Mouse (Mus musculus): Measurements from ENCODE around the gene Gm49388.
"Not testable (repeated sequence)": the region's sequence is repeated elsewhere in the genome, so short reads cannot be mapped to it uniquely, and the experiment has no call there.

Gene Gm49388

DNA sequence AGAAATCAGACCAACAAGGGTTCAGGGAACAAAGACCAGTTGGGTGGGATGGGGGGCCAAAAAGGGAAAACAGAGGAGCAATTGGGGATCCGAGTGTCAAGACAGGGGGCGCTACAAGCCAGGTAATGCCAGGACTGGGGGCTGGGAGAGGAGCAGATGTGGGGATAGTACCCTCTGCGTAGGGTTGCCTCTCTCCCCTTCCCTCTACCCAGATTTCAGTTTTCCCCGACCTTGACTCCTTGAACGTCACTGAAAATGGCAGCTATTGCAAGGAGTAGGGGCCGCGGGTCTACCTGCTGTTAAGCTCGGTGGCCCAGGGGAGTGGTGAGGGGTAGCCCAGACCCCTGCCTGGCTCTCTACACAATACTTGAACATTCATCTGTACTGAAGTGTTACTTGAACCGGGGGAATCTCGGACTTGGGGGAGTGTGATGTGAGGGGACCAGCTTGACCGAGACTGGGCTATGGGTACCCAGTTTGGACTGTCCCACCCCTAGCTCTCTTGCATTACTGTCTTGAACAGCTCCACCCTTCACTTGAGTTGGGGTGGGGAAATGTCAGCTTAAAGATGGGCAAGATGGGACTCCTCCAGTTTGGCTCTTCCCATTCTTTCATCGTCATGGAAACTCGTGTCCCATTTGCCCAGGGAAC is 16.9 kb upstream of the Gm49388 start:
- DNase-seq (ENCODE audit: low read depth) = peak; percentile 36

DNA sequence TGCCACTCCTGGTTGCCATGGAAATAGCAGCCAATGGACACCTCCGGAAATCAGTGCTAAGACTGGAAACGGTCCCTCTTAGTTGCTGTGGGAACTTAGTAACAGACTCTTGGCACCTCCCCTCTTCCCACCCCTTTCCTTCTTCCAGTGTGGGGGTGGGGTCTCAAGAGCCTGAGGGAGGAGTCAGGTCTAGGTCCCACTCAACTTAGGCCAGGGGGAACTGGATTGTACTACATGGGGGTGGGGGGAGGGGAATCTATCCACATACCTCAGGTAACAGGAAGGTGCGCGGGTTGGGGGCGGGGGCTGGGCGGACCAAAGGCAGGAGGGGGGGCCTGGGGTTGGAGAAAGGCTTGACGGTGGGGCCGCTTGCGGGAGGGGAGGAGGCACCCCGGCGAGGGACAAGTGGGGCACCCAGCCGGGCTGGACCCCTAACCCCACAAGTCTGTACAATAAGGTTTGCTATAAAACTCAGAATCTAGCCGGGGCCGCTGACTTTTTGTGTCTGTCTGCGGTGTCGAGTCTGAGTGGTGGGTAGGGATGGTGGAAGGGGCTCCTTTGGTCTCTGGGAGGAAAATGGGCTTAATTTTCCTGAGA is 16.3 kb upstream of the Gm49388 start:
- peak; percentile 84 for DNase-seq (ENCODE audit: low read depth)

DNA sequence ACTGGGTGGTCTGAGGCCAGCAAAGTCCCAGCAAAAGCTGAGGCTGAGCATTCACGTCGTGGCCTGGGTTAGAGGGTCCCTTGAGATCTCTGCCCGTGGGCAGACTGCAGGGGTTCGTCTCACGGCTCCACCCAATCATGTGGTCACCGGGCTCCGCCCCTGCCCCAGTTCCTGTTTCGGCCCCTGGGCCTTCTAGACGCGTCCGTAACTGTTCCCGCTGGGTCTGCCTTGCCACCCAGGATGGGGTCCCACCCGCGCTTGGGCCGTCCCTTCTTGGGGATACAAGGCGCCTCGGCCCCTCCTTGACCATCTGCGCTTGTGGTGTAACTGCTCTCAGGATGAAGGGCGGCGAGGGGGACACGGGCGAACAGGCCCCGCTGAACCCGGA is 15.8 kb upstream of the Gm49388 start, which contains the start of gene Orai3:
Gene Orai3, plus strand, starts transcription at position 165 of the 388 bp plus-strand sequence.
- peak; percentile 61 for DNase-seq (ENCODE audit: low read depth)

DNA sequence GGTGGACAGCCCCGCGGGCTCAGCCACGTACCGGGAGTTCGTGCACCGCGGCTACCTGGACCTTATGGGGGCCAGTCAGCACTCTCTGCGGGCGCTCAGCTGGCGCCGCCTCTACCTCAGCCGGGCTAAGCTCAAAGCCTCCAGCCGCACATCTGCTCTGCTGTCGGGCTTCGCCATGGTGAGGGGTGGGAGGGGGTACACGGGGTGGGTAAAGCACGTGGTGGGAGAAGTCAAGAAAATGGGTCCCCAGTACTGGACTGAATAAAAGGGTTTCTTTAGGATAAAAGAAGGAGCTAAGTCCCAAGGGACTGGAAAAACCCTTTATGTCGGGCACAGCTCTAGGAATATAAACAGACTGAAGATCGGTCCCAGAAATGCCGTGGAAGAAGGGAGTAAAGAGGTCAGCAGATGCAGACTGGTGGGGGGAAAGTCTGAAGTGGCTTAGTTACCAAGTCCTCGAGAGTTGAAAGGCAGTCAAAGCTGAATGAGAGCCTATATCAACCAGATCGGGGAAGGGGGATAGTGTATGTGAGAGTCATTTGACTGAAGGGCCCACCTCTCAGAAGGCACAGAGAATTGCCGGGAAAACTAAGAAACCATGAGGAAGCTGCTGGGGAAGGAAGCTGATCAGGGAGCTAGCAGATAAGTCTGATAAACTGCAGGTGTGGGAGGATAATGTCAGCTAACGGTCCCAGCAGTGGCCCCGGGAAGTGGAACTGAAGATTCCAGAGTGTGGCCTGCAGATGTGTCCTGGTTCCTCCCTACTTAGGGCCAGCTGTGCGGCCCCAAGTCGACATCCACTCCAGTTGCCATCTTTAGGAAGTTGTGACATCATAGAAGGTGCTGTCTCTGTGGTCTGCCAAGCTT is 15.1 kb upstream of the Gm49388 start:
- DNase-seq (ENCODE audit: low read depth) = peak; percentile 37

DNA sequence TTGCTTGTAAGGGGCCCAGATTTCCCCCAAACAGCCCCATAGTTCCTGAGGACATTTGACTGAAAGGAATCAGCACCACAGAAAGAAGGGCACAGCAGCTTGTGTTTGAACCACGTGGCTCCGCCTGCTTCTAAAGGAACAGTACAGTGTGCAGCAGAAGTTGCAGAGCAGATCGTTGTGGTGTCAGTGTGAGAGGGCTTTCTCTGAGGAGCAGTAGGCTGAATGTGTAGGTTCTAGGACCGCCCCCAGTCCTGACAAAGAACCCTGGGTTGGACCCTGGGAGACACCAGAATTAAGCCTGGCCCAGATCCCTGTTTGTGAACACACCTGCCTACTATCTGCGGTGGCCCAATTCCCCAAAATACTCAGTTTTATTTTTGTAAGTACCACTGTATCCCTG is 14.1 kb upstream of the Gm49388 start:
- no peak for DNase-seq (ENCODE audit: low read depth)

DNA sequence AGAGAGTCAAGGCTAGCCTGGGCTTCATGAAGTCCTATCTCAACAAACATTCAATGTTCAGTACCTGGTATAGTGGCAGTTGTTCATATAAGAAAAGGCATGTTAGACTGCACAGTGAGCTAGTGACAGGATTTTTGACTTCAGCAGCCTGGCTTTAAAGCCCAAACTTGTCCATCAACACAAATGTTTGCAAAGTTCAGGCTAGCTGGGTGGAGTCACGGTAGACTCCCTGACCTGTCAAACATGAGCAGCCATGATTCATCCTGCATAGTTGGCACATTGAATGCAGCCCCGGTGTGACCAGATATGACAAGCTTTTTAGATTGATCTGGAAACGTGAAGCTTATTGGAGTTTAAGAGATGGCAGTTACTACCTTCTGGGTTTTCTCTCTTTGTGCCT is 13.3 kb upstream of the Gm49388 start:
- DNase-seq (ENCODE audit: low read depth) = no peak

DNA sequence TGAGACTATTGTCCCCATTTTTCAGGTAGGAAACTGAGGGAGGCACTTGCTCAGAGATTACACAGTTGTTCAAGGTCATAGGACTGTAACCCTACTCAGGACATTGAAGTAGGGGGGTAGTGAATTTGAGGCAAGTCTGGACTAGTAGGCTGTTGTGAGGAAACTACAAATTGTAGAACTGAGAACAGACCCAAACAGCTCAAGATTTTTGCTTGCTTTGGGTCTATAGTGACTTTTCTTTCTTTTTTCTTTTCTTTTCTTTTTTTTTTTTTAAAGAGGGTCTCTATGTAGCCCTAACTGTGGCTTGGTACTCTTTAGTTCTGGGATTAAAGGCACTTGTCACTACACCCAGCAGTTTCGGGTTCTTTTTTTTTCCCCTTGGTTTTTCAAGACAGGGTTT is 12.9 kb upstream of the Gm49388 start:
- no peak for DNase-seq (ENCODE audit: low read depth)

DNA sequence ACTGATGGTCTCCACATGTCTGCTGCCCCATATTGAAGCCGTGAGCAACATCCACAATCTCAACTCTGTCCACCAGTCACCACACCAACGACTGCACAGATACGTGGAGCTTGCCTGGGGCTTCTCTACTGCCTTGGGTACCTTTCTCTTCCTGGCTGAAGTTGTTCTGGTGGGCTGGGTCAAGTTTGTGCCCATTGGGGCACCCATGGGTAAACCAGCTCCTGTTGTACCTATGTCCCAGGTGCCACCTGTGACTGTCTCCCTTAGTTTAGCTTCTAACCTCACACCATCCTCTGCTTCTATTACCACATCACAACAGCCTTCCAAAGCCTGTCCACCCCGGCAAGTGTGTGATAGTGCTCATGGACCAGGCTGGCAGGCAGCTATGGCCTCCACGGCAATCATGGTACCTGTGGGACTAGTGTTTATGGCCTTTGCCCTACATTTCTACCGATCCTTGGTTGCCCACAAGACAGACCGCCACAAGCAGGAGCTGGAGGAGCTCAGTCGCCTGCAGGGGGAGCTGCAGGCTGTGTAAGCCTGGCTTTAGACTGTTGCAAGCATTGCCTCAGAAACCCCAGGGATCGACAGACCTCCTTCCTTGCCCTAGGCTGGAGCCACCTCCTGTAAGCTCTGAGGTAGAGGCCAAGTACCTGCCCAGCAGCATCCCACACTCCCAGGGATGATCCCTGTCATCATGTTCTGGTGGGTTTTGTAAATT is 11.6 kb upstream of the Gm49388 start:
- DNase-seq (ENCODE audit: low read depth) = peak; percentile 90

DNA sequence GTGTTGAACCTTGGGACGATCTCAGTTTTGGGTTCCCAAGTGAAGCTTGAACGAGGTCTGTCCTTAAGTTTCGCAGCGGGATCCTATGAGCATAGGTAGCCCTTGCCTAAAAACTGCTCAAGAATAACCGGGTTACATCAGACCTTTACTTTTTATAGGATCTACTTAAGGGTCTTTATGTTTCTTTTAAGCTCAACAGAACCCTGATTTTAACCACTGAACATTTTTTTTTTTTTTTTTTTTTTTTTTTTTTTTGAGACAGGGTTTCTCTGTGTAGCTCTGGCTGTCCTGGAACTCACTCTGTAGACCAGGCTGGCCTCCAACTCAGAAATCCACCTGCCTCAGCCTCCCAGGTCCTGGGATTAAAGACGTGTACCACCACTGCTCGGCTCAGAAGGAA is 9.6 kb upstream of the Gm49388 start:
- DNase-seq (ENCODE audit: low read depth) = not testable (repeated sequence)

DNA sequence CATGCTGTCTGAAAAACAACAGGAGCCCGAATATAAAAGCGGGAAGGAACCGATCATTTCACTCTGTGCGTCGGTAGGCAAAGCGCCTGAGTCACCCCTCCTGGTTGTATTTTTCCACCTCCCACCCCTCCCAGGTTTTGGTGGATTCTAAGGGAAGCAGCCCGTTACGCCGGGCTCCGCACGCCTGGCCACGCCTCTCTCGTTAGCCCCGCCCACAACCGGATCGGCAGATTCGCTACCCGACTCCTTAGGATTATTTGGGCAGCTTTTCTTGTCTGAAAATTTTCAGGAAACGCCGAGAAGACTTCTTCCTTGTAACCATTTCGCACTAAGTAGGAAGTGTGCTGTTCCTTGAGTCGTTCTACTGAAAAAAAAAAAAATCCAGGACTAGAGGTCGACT is 9.0 kb upstream of the Gm49388 start, which contains the start of gene Setd1a:
Gene Setd1a, plus strand, starts transcription at position 245 of the 400 bp plus-strand sequence.
- DNase-seq (ENCODE audit: low read depth) = no peak

DNA sequence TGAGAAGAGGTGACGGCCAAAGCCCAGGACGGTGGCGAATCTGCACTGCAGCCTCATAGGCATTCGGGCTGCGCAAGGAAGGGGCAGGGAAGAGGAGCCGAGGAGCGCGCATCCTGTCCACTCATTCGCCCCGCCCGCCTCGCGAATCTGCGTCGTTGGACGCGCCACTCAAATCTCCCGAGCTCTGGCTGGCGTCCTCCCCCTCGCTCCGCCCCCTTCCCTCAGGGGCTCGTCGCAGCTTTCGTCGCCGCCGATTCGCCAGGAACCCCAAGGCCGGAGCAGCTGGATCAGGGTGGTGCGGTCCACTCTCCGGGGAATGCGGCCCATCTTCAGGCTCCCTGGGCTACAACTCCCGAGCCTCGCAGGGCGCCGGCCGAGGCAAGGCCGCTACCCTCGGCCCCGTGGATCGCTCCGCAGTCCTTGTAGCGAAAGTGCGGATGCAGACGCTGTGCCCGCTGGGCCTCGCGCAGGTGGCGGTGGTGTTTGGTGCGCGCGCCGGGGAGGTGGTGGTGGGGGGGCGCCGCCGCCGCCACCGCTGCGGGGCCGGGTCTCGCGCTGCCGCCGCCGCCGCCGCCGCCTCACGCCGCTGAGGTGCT is 8.4 kb upstream of the Gm49388 start:
- DNase-seq (ENCODE audit: low read depth) = peak; percentile 98

DNA sequence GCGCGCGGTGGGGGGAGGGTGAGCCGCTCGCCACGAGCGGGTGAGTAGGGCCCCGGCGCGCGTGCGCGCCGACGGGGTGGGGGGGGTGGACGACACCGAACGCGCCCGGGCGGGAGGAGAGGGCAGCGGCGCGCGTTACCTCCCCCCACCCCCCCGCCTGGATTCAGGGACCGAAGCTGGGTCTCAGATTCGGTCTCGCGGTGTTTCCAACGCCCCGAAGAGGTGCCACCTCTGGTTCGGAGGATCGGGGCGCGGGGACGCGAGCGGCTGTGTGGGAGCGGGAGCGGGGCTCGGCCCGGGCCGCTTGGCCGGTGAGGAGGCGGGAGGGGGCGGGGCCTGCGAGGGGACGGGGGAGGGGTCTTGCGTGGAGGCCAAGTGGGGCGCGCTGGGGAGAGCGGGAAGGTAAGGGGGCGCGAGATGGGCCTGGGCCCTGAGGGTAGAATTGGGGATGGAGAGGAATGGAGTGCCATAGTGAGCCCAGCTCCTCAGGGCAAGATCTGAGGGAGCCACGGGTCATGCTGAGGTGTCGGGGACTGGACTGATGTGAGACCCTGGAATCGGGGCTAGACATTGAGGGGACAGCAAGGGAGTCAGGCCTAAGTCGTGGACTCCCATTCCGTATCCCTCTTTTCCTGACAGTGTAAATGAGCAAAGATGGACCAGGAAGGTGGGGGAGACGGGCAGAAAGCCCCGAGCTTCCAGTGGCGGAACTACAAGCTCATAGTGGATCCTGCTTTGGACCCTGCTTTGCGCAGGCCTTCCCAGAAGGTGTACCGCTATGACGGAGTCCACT is 7.7 kb upstream of the Gm49388 start:
- DNase-seq (ENCODE audit: low read depth) = no peak

DNA sequence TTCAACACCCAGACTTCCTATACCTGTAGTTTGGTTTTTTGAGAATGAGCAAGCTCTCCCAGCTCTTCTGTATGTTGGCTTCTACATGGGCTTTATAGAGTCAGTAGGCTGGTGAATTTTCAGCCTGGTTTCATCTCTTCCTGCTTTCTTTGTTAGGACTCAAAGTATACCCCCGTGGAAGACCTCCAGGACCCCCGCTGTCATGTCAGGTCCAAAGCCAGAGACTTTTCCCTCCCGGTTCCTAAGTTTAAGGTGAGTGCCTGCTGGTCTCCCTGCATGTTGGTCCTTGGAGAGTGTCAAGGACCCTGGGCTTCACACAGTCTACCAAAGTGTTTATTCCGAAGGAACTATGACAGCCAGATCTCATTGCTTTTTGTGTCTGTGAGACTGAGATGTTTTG is 7.1 kb upstream of the Gm49388 start:
- DNase-seq (ENCODE audit: low read depth) = no peak

DNA sequence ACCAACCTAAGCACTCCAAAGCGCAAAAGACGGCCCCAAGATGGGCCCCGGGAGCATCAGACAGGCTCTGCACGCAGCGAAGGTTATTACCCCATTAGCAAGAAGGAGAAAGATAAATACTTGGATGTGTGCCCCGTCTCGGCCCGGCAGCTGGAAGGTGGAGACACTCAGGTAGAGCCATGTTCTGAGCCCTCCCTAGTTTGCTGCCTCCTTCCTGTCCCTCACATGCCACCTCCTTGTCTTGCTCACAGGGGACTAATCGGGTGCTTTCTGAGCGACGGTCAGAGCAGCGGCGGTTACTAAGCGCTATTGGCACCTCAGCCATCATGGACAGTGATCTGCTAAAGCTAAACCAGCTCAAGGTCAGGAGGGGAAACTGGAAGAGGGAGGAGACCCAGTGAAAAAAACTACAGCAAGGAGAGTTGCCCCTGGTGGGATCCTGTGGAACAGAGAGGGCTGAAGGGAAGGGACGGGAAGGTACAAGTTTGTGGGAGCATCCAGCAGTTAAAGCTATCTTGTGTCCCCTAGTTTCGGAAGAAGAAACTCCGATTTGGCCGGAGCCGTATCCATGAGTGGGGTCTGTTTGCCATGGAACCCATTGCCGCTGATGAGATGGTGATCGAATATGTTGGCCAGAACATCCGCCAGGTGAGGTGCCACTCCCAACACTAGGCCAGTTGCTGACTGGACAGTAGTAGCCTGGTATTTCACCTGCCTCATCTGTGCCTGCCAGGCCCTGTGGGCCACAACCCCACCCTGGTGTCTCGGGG is 11.9 kb downstream of the Gm49388 start:
- DNase-seq (ENCODE audit: low read depth) = no peak

DNA sequence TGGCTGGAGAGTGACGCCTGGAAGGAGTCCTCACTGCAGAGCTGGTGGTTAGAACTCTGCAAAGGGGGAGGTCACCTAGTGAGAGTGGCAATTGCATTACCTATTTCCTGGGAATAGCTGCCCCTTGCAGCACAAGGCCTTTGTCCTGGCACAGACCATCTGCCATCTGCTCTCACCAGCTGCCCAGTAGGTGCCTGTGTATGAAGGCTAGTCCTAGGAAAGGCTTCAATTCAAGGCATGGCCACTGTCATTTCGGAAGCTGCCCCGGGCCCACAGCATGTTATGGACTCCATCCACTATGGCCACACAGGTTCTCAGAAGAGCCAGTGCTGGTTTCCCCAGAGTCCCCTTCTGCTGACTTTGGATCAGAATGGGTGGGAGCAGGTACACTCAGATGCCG is 13.2 kb downstream of the Gm49388 start:
- DNase-seq (ENCODE audit: low read depth) = no peak

DNA sequence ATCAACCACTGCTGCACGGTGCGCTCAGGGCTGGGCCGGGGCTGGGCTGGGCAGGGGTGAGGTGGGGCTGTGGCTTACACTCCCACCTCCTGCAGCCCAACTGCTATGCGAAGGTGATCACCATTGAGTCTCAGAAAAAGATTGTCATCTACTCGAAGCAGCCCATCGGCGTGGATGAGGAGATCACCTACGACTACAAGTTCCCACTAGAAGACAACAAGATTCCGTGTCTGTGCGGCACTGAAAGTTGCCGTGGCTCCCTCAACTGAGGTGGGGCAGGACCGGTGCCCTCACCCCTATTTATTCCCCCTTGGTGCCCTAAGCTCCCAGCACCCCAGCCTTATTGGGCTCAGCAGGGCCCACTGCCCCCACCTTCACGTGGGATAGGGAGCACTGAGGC is 13.8 kb downstream of the Gm49388 start:
- DNase-seq (ENCODE audit: low read depth) = no peak

DNA sequence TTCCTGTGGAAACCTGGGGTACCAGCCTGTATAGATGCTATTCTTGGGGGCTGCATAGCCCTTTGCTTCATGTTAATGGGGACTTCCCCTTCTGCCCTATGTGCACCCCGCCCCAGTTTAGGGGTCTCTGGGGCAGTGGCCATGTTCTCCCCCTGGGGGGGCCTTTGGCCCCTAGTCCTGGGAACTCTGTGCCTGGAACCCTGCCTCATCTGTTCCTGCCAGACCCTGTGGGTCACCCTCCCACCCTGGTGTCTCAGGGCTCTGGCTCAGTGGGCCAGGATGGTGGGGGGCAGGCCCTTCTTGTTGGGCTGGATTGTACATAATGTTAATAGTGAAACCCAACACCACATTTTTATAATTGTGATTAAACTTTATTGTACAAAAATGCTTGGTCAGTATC is 14.3 kb downstream of the Gm49388 start:
- no peak for DNase-seq (ENCODE audit: low read depth)

DNA sequence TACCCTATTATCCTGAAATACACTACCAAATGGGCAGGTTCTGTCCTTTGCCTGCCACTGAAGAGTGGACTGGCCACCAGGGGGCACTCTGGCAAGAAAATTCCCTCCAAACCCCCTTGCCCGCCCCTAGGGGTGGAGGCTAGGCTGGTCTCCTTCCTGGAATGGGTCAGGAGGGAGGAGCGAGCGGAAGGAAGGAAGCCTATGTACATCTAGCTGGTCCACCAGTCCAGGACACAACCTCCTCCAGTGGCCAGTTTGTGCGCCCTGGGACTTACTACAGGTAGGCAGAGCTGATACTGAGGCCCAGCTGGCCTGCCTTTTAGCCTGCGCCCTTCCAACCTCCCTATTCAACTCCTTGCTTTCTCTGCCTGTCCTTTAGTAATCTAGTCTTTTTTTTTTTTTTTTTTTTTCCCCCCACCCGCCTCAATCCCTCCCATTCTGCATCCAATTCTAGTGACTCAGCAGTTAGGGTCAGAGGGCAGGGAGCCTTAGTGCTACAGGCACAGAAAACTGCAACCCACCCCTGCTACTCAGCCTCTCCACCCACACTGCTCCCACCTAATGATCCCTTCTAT is 15.1 kb downstream of the Gm49388 start, which contains the start of gene Hsd3b7:
Gene Hsd3b7, plus strand, starts transcription at position 170 of the 575 bp plus-strand sequence.
- DNase-seq (ENCODE audit: low read depth) = peak; percentile 83

DNA sequence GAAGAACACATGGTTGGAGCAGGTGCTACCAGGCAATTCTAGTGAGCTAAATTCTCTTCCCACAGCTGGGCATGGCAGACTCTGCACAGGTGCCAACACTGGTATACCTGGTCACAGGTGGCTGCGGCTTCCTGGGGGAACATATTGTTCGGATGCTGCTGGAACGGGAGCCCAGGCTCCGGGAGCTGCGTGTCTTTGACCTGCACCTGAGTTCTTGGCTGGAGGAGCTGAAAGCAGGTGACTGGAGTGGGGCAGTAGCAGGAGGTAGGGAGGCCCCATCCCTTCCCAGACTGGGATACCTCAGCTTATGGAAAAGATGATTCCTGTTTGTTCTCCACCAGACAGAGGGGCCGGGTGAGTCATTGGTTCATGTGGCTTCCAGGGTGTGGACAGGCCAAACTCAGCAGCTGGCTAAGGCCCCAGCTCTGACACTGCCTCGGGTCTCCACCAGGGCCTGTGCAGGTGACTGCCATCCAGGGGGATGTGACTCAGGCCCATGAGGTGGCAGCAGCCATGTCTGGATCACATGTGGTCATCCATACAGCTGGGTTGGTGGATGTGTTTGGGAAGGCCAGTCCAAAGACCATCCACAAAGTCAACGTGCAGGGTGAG is 15.7 kb downstream of the Gm49388 start:
- no peak for DNase-seq (ENCODE audit: low read depth)

Data from naive thymus-derived CD4-positive, alpha-beta T cell, adult 2 months (primary cell).